Mouse (Mus musculus) frontal cortex, postnatal 36 days (tissue): ENCODE data around the gene Hoxc9.

Source experiments
- DNase-seq, 2 experiments: peaks; one replicate each; pipeline ENCODE4 v3.0.0; 2022; ENCODE audit warnings: low spot score in 2 of 2

The Hoxc9 gene

GRCm38 (mm10) chr15:102977423-102977974 lies 1.3 kb downstream of the Hoxc9 start:
- DNase-seq = no peak

- DNase-seq = no peak
These were observed 2.6 kb downstream of the Hoxc9 start for GRCm38 (mm10) chr15:102978615-102979515.

- no peak for DNase-seq
These were observed 3.7 kb downstream of the Hoxc9 start for GRCm38 (mm10) chr15:102979936-102980335.

GRCm38 (mm10) chr15:102980352-102980751 lies 4.1 kb downstream of the Hoxc9 start:
- DNase-seq = no peak

GRCm38 (mm10) chr15:102980912-102981311 lies 4.7 kb downstream of the Hoxc9 start:
- no peak for DNase-seq

- DNase-seq = no peak
These were observed 5.4 kb downstream of the Hoxc9 start for GRCm38 (mm10) chr15:102981379-102982288.

GRCm38 (mm10) chr15:102983716-102984115 lies 7.5 kb downstream of the Hoxc9 start:
- DNase-seq = no peak

GRCm38 (mm10) chr15:102984521-102984920 lies 8.3 kb downstream of the Hoxc9 start:
- no peak for DNase-seq

- no peak for DNase-seq
These were observed 8.7 kb downstream of the Hoxc9 start for GRCm38 (mm10) chr15:102984925-102985324.

GRCm38 (mm10) chr15:102987124-102987833 lies 11.0 kb downstream of the Hoxc9 start:
- DNase-seq = peak; percentile 83 to 86

GRCm38 (mm10) chr15:102988078-102988477 lies 11.8 kb downstream of the Hoxc9 start:
- no peak for DNase-seq

- DNase-seq = no peak
These were observed 14.5 kb downstream of the Hoxc9 start, which contains the start of gene Hoxc8 for GRCm38 (mm10) chr15:102990461-102991397. Gene Hoxc8 (plus strand): TSS chr15:102990607.

- no peak for DNase-seq
These were observed 15.5 kb downstream of the Hoxc9 start for GRCm38 (mm10) chr15:102991782-102992181.

- no peak for DNase-seq
These were observed 16.0 kb downstream of the Hoxc9 start for GRCm38 (mm10) chr15:102992206-102992605.

GRCm38 (mm10) chr15:102992863-102993262 lies 16.6 kb downstream of the Hoxc9 start:
- no peak for DNase-seq

GRCm38 (mm10) chr15:102996548-102996947 lies 20.3 kb downstream of the Hoxc9 start:
- no peak for DNase-seq

GRCm38 (mm10) chr15:102997431-102997830 lies 21.2 kb downstream of the Hoxc9 start:
- DNase-seq = no peak

GRCm38 (mm10) chr15:102997939-102998355 lies 21.7 kb downstream of the Hoxc9 start, which contains the start of gene Hoxc6:
Gene Hoxc6 (plus strand): TSS chr15:102998257.
- DNase-seq = no peak

- no peak for DNase-seq
These were observed 22.5 kb downstream of the Hoxc9 start for GRCm38 (mm10) chr15:102998608-102999182.
